Mouse (Mus musculus) embryonic facial prominence, embryonic 12.5 days (tissue): ENCODE results near the gene Mapk6. TPM values are rescaled to one million over a fixed set of nuclear protein-coding genes. Genes with fewer than 3 reads are reported as not detected.
A peak's percentile ranks its signal among the peaks of the same experiment; 100 is the strongest.
"Not testable (repeated sequence)": the region's sequence is repeated elsewhere in the genome, so short reads cannot be mapped to it uniquely, and the experiment has no call there.

ENCODE experiments used
- ATAC-seq: fragments of 200-750 bp; cut with Nextera tagmentation; 2 replicates; pipeline ENCODE4 v1.8.0; 2017; ENCODE audit not compliant: insufficient number of reproducible peaks, insufficient read depth, low FRiP score, low TSS enrichment
- H3K27ac ChIP-seq: fragments of 300-500 bp; sonication (generic); 2 replicates; pipeline ENCODE4 v1.5.1; 2016; ENCODE audit warnings: mild to moderate bottlenecking
- H3K27me3 ChIP-seq: fragments of 300-500 bp; sonication (generic); 2 replicates; pipeline ENCODE4 v1.6.1; 2016; ENCODE audit warnings: mild to moderate bottlenecking, moderate library complexity
- H3K36me3 ChIP-seq: fragments of 300-500 bp; sonication (generic); 2 replicates; pipeline ENCODE4 v1.6.1; 2016; ENCODE audit warnings: mild to moderate bottlenecking
- H3K4me1 ChIP-seq: fragments of 300-500 bp; sonication (generic); 2 replicates; pipeline ENCODE4 v1.6.1; 2016
- H3K4me2 ChIP-seq: fragments of 300-500 bp; sonication (generic); replicated peaks from 2 replicates; pipeline ENCODE4 v1.6.1; 2016; ENCODE audit warnings: mild to moderate bottlenecking, moderate library complexity
- H3K4me3 ChIP-seq: fragments of 300-500 bp; sonication (generic); 2 replicates; pipeline ENCODE4 v1.5.1; 2016; ENCODE audit warnings: mild to moderate bottlenecking
- H3K9ac ChIP-seq: fragments of 300-500 bp; sonication (generic); 2 replicates; pipeline ENCODE4 v1.6.1; 2016; ENCODE audit warnings: mild to moderate bottlenecking, moderate library complexity
- H3K9me3 ChIP-seq: fragments of 300-500 bp; sonication (generic); 2 replicates; pipeline ENCODE4 v1.6.1; 2016; ENCODE audit warnings: mild to moderate bottlenecking, moderate library complexity
- whole genome bisulfite sequencing: fragments of 180-500 bp; shearing (Covaris S2); methylation state at CpG from one replicate; pipeline ENCODE4 v1.1.7; 2016; 5-methylcytosine and 5-hydroxymethylcytosine counted together
- polyA plus RNA-seq: library from polyadenylated mRNA; unstranded; fragments of >200 nt; fragmentation: Nextera tagmentation; extraction: Ambion mirVana; gene quantifications from 2 replicates; pipeline ENCODE4 v1.2.1, GENCODE M21; 2016

Mapk6 gene
- 97.1 and 100 TPM in 2 replicates for polyA plus RNA-seq

GRCm38 (mm10) chr9:75409852-75410378 is at the start of gene Mapk6:
Mapk6 (minus strand) TSS chr9:75410005.
- H3K4me3 ChIP-seq, result peak within 1 kb of the TSS; percentile 83
- peak; percentile 94 for ATAC-seq
- H3K4me2 ChIP-seq, result peak within 1 kb of the TSS; percentile 72
- H3K36me3 ChIP-seq, result no peaks in the 10 kb centered on the region
- H3K4me1 ChIP-seq, result peaks cover 19% of the 10 kb centered on the region
- under 1% methylated on average over 58 of the region's 58 CpGs for WGBS
- H3K27me3 ChIP-seq, result no peaks in the 10 kb centered on the region
- H3K27ac ChIP-seq, result peak within 1 kb of the TSS; percentile 98
- no peaks in the 10 kb centered on the region for H3K9me3 ChIP-seq
- peak within 1 kb of the TSS; percentile 95 for H3K9ac ChIP-seq

- Histone ChIP-seq H3K9ac (no peak overlapping the region), H3K9me3 (no peaks in the 10 kb centered on the region), H3K36me3 (peaks cover 94% of the 10 kb centered on the region), H3K4me2 (no peak overlapping the region), H3K4me1 (no peaks in the 10 kb centered on the region), H3K27ac (no peak overlapping the region), H3K27me3 (no peaks in the 10 kb centered on the region), H3K4me3 (no peak overlapping the region)
- ATAC-seq, result no peak
- 82% methylated on average over 10 of the region's 10 CpGs for WGBS
These were observed 45.9 kb upstream of the Mapk6 start for GRCm38 (mm10) chr9:75455684-75456083.

- no peak overlapping the region for H3K9ac ChIP-seq
- H3K4me2 ChIP-seq, result no peak overlapping the region
- peaks cover 87% of the 10 kb centered on the region for H3K36me3 ChIP-seq
- H3K27me3 ChIP-seq, result no peaks in the 10 kb centered on the region
- no peak for ATAC-seq
- WGBS, result 91% methylated on average over 2 of the region's 2 CpGs
- no peak overlapping the region for H3K27ac ChIP-seq
- H3K9me3 ChIP-seq, result no peaks in the 10 kb centered on the region
- H3K4me1 ChIP-seq, result no peaks in the 10 kb centered on the region
- no peak overlapping the region for H3K4me3 ChIP-seq
These were observed 44.2 kb upstream of the Mapk6 start for GRCm38 (mm10) chr9:75453994-75454393.

GRCm38 (mm10) chr9:75448021-75448420 is 38.2 kb upstream of the Mapk6 start:
- Histone ChIP-seq H3K27me3 (no peaks in the 10 kb centered on the region), H3K4me1 (peaks cover 1% of the 10 kb centered on the region; the same call in 1 of the 2 replicates), H3K4me3 (no peak overlapping the region), H3K36me3 (peaks cover 63% of the 10 kb centered on the region), H3K9ac (no peak overlapping the region), H3K9me3 (no peaks in the 10 kb centered on the region), H3K4me2 (no peak overlapping the region), H3K27ac (no peak overlapping the region)
- ATAC-seq, result no peak
- 73% methylated on average over 3 of the region's 3 CpGs for WGBS

- 89% methylated on average over 10 of the region's 10 CpGs for WGBS
- H3K4me3 ChIP-seq, H3K9ac ChIP-seq, ATAC-seq, H3K27me3 ChIP-seq, H3K9me3 ChIP-seq, H3K4me2 ChIP-seq, H3K27ac ChIP-seq: not testable (repeated sequence)
- Histone ChIP-seq H3K36me3 (peaks cover 52% of the 10 kb centered on the region), H3K4me1 (peaks cover 11% of the 10 kb centered on the region)
These were observed 36.8 kb upstream of the Mapk6 start for GRCm38 (mm10) chr9:75446574-75446973.

- ATAC-seq, result no peak
- Histone ChIP-seq H3K27ac (no peak overlapping the region), H3K9me3 (no peaks in the 10 kb centered on the region), H3K36me3 (peaks cover 44% of the 10 kb centered on the region), H3K4me1 (peaks cover 11% of the 10 kb centered on the region), H3K4me2 (no peak overlapping the region), H3K4me3 (no peak overlapping the region), H3K27me3 (no peaks in the 10 kb centered on the region), H3K9ac (no peak overlapping the region)
- 90% methylated on average over 15 of the region's 15 CpGs for WGBS
These were observed 35.2 kb upstream of the Mapk6 start for GRCm38 (mm10) chr9:75444981-75445380.

GRCm38 (mm10) chr9:75441691-75442131 is 31.9 kb upstream of the Mapk6 start:
- WGBS, result under 1% methylated on average over 31 of the region's 31 CpGs
- peak; percentile 81 for ATAC-seq
- H3K4me1 ChIP-seq, result peaks cover 11% of the 10 kb centered on the region
- H3K27ac ChIP-seq, result peak overlapping the region; percentile 85
- H3K4me2 ChIP-seq, result peak overlapping the region; percentile 78
- peaks cover 15% of the 10 kb centered on the region for H3K36me3 ChIP-seq
- no peaks in the 10 kb centered on the region for H3K27me3 ChIP-seq
- H3K9ac ChIP-seq, result peak overlapping the region; percentile 82
- no peaks in the 10 kb centered on the region for H3K9me3 ChIP-seq
- peak overlapping the region; percentile 79 for H3K4me3 ChIP-seq

GRCm38 (mm10) chr9:75440796-75441666 is 31.2 kb upstream of the Mapk6 start, which contains the start of gene Leo1:
Leo1 (plus strand) TSS chr9:75441524.
- Histone ChIP-seq H3K27ac (peak within 1 kb of the TSS; percentile 85), H3K27me3 (no peaks in the 10 kb centered on the region), H3K9ac (peak within 1 kb of the TSS; percentile 82), H3K4me1 (peaks cover 11% of the 10 kb centered on the region), H3K4me3 (peak within 1 kb of the TSS; percentile 79), H3K9me3 (no peaks in the 10 kb centered on the region), H3K4me2 (peak within 1 kb of the TSS; percentile 78), H3K36me3 (peaks cover 9% of the 10 kb centered on the region)
- peak; percentile 93 for ATAC-seq
- under 1% methylated on average over 45 of the region's 45 CpGs for WGBS

- WGBS, result 24% methylated on average over 6 of the region's 6 CpGs
These were observed 28.0 kb upstream of the Mapk6 start for GRCm38 (mm10) chr9:75437653-75438385.

GRCm38 (mm10) chr9:75435918-75436317 is 26.1 kb upstream of the Mapk6 start:
- ATAC-seq, result peak; percentile 29; the same call in 1 of the 2 replicates
- no peaks in the 10 kb centered on the region for H3K27me3 ChIP-seq
- H3K9ac ChIP-seq, result no peak overlapping the region
- H3K27ac ChIP-seq, result no peak overlapping the region
- peak overlapping the region; percentile 29; the same call in 1 of the 2 replicates for H3K4me2 ChIP-seq
- H3K36me3 ChIP-seq, result no peaks in the 10 kb centered on the region
- H3K4me3 ChIP-seq, result no peak overlapping the region
- peaks cover 8% of the 10 kb centered on the region for H3K4me1 ChIP-seq
- H3K9me3 ChIP-seq, result no peaks in the 10 kb centered on the region
- WGBS, result 6% methylated on average over 12 of the region's 12 CpGs

More at GRCm38 (mm10) chr9:75437653-75438385, 28.0 kb upstream of the Mapk6 start:
- Histone ChIP-seq H3K27ac (no peak overlapping the region), H3K4me1 (peaks cover 10% of the 10 kb centered on the region), H3K4me2 (no peak overlapping the region), H3K9me3 (no peaks in the 10 kb centered on the region), H3K36me3 (no peaks in the 10 kb centered on the region), H3K4me3 (no peak overlapping the region), H3K27me3 (no peaks in the 10 kb centered on the region), H3K9ac (no peak overlapping the region)
- ATAC-seq, result no peak

- no peaks in the 10 kb centered on the region for H3K9me3 ChIP-seq
- ATAC-seq, result no peak
- WGBS, result 74% methylated on average over 4 of the region's 4 CpGs
- H3K4me3 ChIP-seq, result no peak overlapping the region
- peaks cover 12% of the 10 kb centered on the region for H3K4me1 ChIP-seq
- H3K4me2 ChIP-seq, result no peak overlapping the region
- H3K27ac ChIP-seq, result no peak overlapping the region
- no peak overlapping the region for H3K9ac ChIP-seq
- H3K36me3 ChIP-seq, result no peaks in the 10 kb centered on the region
- H3K27me3 ChIP-seq, result no peaks in the 10 kb centered on the region
These were observed 25.5 kb upstream of the Mapk6 start for GRCm38 (mm10) chr9:75435291-75435690.
